Mouse (Mus musculus) liver, embryonic 13.5 days (tissue): ENCODE measurements at regions not wholly inside any gene's neighbourhood (a gene's known extent, or its start where the extent isn't known, plus 50 kb on each side); places are given as distances from the start of the nearest gene placed in this dataset.
"Not testable (repeated sequence)": the region's sequence is repeated elsewhere in the genome, so short reads cannot be mapped to it uniquely, and the experiment has no call there.

Source experiments
- ATAC-seq: fragments of 200-750 bp; cut with Nextera tagmentation; 2 replicates; pipeline ENCODE4 v1.8.0; 2017; ENCODE audit warnings: low read depth, mild to moderate bottlenecking, moderate number of reproducible peaks, moderate library complexity
- DNase-seq: peaks from one replicate; pipeline ENCODE4 v3.0.0; 2022
- H3K27ac ChIP-seq: fragments of 300-500 bp; sonication (generic); 2 replicates; pipeline ENCODE4 v1.5.1; 2015; ENCODE audit warnings: moderate library complexity, mild to moderate bottlenecking, inconsistent platforms
- H3K27me3 ChIP-seq: fragments of 300-500 bp; sonication (generic); 2 replicates; pipeline ENCODE4 v1.6.1; 2015; ENCODE audit warnings: mild to moderate bottlenecking, inconsistent platforms
- H3K36me3 ChIP-seq: fragments of 300-500 bp; sonication (generic); 2 replicates; pipeline ENCODE4 v1.6.1; 2015; ENCODE audit warnings: mild to moderate bottlenecking, inconsistent platforms
- H3K4me1 ChIP-seq: fragments of 300-500 bp; sonication (generic); replicated peaks from 2 replicates; pipeline ENCODE4 v1.6.1; 2015; ENCODE audit warnings: inconsistent platforms
- H3K4me2 ChIP-seq: fragments of 300-500 bp; sonication (generic); 2 replicates; pipeline ENCODE4 v1.6.1; 2015; ENCODE audit warnings: inconsistent platforms, mild to moderate bottlenecking, moderate library complexity
- H3K4me3 ChIP-seq: fragments of 300-500 bp; sonication (generic); replicated peaks from 2 replicates; pipeline ENCODE4 v1.5.1; 2015; ENCODE audit warnings: mild to moderate bottlenecking, inconsistent platforms
- H3K9ac ChIP-seq: fragments of 300-500 bp; sonication (generic); 2 replicates; pipeline ENCODE4 v1.6.1; 2015; ENCODE audit warnings: mild to moderate bottlenecking, inconsistent platforms
- H3K9me3 ChIP-seq: fragments of 300-500 bp; sonication (generic); replicated peaks from 2 replicates; pipeline ENCODE4 v1.6.1; 2016; ENCODE audit warnings: inconsistent platforms
- WGBS: fragments of 180-500 bp; shearing (Covaris S2); methylation state at CpG from one replicate; pipeline ENCODE4 v1.1.7; 2015; ENCODE audit not compliant: insufficient replicate concordance; 5-methylcytosine and 5-hydroxymethylcytosine counted together

- Histone ChIP-seq H3K4me2 (no peak overlapping the region), H3K9me3 (no peaks in the 10 kb centered on the region), H3K4me1 (no peaks in the 10 kb centered on the region), H3K9ac (no peak overlapping the region), H3K27ac (no peak overlapping the region), H3K27me3 (no peaks in the 10 kb centered on the region), H3K4me3 (no peak overlapping the region), H3K36me3 (no peaks in the 10 kb centered on the region)
- 17% methylated on average over 2 of the region's 2 CpGs for WGBS
- DNase-seq (no peak), ATAC-seq (no peak)
Measured at GRCm38 (mm10) chr7:69167456-69167855, 418.4 kb upstream of the Arrdc4 start.

- Histone ChIP-seq H3K4me1 (no peaks in the 10 kb centered on the region), H3K9ac (no peak overlapping the region), H3K27me3 (no peaks in the 10 kb centered on the region), H3K4me3 (no peak overlapping the region), H3K27ac (no peak overlapping the region), H3K9me3 (0 out of 2 replicates have a peak, but pooled peaks cover 3% of the 10 kb centered on the region), H3K4me2 (no peak overlapping the region), H3K36me3 (no peaks in the 10 kb centered on the region)
- ATAC-seq = no peak
- no peak for DNase-seq
- WGBS = 49% methylated on average over 4 of the region's 4 CpGs
Measured at GRCm38 (mm10) chr7:69161916-69162315, 412.9 kb upstream of the Arrdc4 start.

GRCm38 (mm10) chr7:69142351-69142750 is 393.3 kb upstream of the Arrdc4 start:
- ATAC-seq (no peak), DNase-seq (no peak)
- no peak overlapping the region for H3K4me3 ChIP-seq
- H3K36me3 ChIP-seq = no peaks in the 10 kb centered on the region
- no peak overlapping the region for H3K27ac ChIP-seq
- H3K27me3 ChIP-seq = no peaks in the 10 kb centered on the region
- WGBS = 60% methylated on average over 3 of the region's 3 CpGs
- no peak overlapping the region for H3K4me2 ChIP-seq
- H3K9ac ChIP-seq = no peak overlapping the region
- H3K4me1 ChIP-seq = no peaks in the 10 kb centered on the region
- no peaks in the 10 kb centered on the region for H3K9me3 ChIP-seq

- DNase-seq = no peak
- Histone ChIP-seq H3K27me3 (no peaks in the 10 kb centered on the region), H3K36me3 (no peaks in the 10 kb centered on the region), H3K9me3 (no peaks in the 10 kb centered on the region), H3K4me2 (no peak overlapping the region), H3K4me1 (no peaks in the 10 kb centered on the region), H3K9ac (no peak overlapping the region), H3K4me3 (no peak overlapping the region), H3K27ac (no peak overlapping the region)
- 59% methylated on average over 2 of the region's 2 CpGs for WGBS
- ATAC-seq = no peak
Measured at GRCm38 (mm10) chr7:69133441-69133840, 384.4 kb upstream of the Arrdc4 start.

- 20% methylated on average over 1 of the region's 4 CpGs for WGBS
- ATAC-seq, H3K27ac ChIP-seq, H3K4me1 ChIP-seq, H3K9me3 ChIP-seq, DNase-seq, H3K4me3 ChIP-seq, H3K27me3 ChIP-seq, H3K36me3 ChIP-seq, H3K4me2 ChIP-seq, H3K9ac ChIP-seq: not testable (repeated sequence)
Measured at GRCm38 (mm10) chr7:69101770-69102169, 352.7 kb upstream of the Arrdc4 start.

GRCm38 (mm10) chr7:69097587-69098095 is 348.6 kb upstream of the Arrdc4 start:
- ATAC-seq (no peak), DNase-seq (no peak)
- no peaks in the 10 kb centered on the region for H3K36me3 ChIP-seq
- no peaks in the 10 kb centered on the region for H3K27me3 ChIP-seq
- no peaks in the 10 kb centered on the region for H3K9me3 ChIP-seq
- no peak overlapping the region for H3K4me2 ChIP-seq
- no peak overlapping the region for H3K9ac ChIP-seq
- no peaks in the 10 kb centered on the region for H3K4me1 ChIP-seq
- no peak overlapping the region for H3K27ac ChIP-seq
- WGBS = 43% methylated on average over 9 of the region's 9 CpGs
- H3K4me3 ChIP-seq = no peak overlapping the region

- no peak for DNase-seq
- Histone ChIP-seq H3K27me3 (no peaks in the 10 kb centered on the region), H3K4me1 (no peaks in the 10 kb centered on the region), H3K4me3 (no peak overlapping the region), H3K27ac (no peak overlapping the region), H3K4me2 (no peak overlapping the region), H3K9ac (no peak overlapping the region), H3K9me3 (no peaks in the 10 kb centered on the region), H3K36me3 (no peaks in the 10 kb centered on the region)
- WGBS = 62% methylated on average over 7 of the region's 7 CpGs
- no peak for ATAC-seq
Measured at GRCm38 (mm10) chr7:69074780-69075179, 325.7 kb upstream of the Arrdc4 start.

- Histone ChIP-seq H3K9me3 (no peaks in the 10 kb centered on the region), H3K4me3 (no peak overlapping the region), H3K4me1 (no peaks in the 10 kb centered on the region), H3K27ac (no peak overlapping the region), H3K36me3 (no peaks in the 10 kb centered on the region), H3K9ac (no peak overlapping the region), H3K27me3 (no peaks in the 10 kb centered on the region), H3K4me2 (no peak overlapping the region)
- DNase-seq (no peak), ATAC-seq (no peak)
- 65% methylated on average over 5 of the region's 5 CpGs for WGBS
Measured at GRCm38 (mm10) chr7:69062994-69063393, 314.0 kb upstream of the Arrdc4 start.

GRCm38 (mm10) chr7:69062506-69062905 is 313.5 kb upstream of the Arrdc4 start:
- Histone ChIP-seq H3K4me1 (no peaks in the 10 kb centered on the region), H3K36me3 (no peaks in the 10 kb centered on the region), H3K4me2 (no peak overlapping the region), H3K27ac (no peak overlapping the region), H3K9me3 (no peaks in the 10 kb centered on the region), H3K4me3 (no peak overlapping the region), H3K9ac (no peak overlapping the region), H3K27me3 (no peaks in the 10 kb centered on the region)
- 84% methylated on average over 7 of the region's 7 CpGs for WGBS
- no peak for ATAC-seq
- DNase-seq = no peak

GRCm38 (mm10) chr7:69062094-69062493 is 313.1 kb upstream of the Arrdc4 start:
- H3K4me3 ChIP-seq = no peak overlapping the region
- no peaks in the 10 kb centered on the region for H3K36me3 ChIP-seq
- no peak overlapping the region for H3K4me2 ChIP-seq
- H3K4me1 ChIP-seq = no peaks in the 10 kb centered on the region
- H3K9me3 ChIP-seq = no peaks in the 10 kb centered on the region
- 68% methylated on average over 8 of the region's 8 CpGs for WGBS
- H3K9ac ChIP-seq = no peak overlapping the region
- ATAC-seq (no peak), DNase-seq (no peak)
- no peaks in the 10 kb centered on the region for H3K27me3 ChIP-seq
- no peak overlapping the region for H3K27ac ChIP-seq

GRCm38 (mm10) chr7:69061242-69061641 is 312.2 kb upstream of the Arrdc4 start:
- no peak overlapping the region for H3K4me2 ChIP-seq
- DNase-seq = no peak
- no peak overlapping the region for H3K9ac ChIP-seq
- no peaks in the 10 kb centered on the region for H3K9me3 ChIP-seq
- no peak overlapping the region for H3K4me3 ChIP-seq
- 74% methylated on average over 4 of the region's 4 CpGs for WGBS
- no peaks in the 10 kb centered on the region for H3K36me3 ChIP-seq
- no peaks in the 10 kb centered on the region for H3K27me3 ChIP-seq
- ATAC-seq = no peak
- no peak overlapping the region for H3K27ac ChIP-seq
- H3K4me1 ChIP-seq = no peaks in the 10 kb centered on the region

GRCm38 (mm10) chr7:69016575-69016974 is 267.5 kb upstream of the Arrdc4 start:
- Histone ChIP-seq H3K27me3 (no peaks in the 10 kb centered on the region), H3K4me1 (no peaks in the 10 kb centered on the region), H3K4me3 (no peak overlapping the region), H3K36me3 (no peaks in the 10 kb centered on the region), H3K9ac (no peak overlapping the region), H3K27ac (no peak overlapping the region), H3K4me2 (no peak overlapping the region), H3K9me3 (no peaks in the 10 kb centered on the region)
- ATAC-seq (no peak), DNase-seq (no peak)
- 54% methylated on average over 8 of the region's 8 CpGs for WGBS
